Mouse (Mus musculus) kidney, adult 2 months (tissue): Measurements from ENCODE around the gene 4931429L15Rik. TPM values are rescaled to one million over a fixed set of nuclear protein-coding genes. Genes with fewer than 3 reads are reported as not detected.

Experiments
- DNase-seq: peaks from one replicate; pipeline ENCODE4 v3.0.0; 2021
- H3K27ac ChIP-seq: fragments of 200-500 bp; 2 replicates; pipeline ENCODE4 v1.5.1; 2012; ENCODE audit warnings: low read depth, low read length, control low read depth, inconsistent platforms; ENCODE audit not compliant: insufficient read depth
- H3K27me3 ChIP-seq: fragments of 200-500 bp; replicated peaks from 2 replicates; pipeline ENCODE4 v1.6.1; 2012; ENCODE audit warnings: mild to moderate bottlenecking, moderate library complexity, low read length, inconsistent platforms; ENCODE audit not compliant: control insufficient read depth, insufficient read depth
- H3K36me3 ChIP-seq: fragments of 200-500 bp; 2 replicates; pipeline ENCODE4 v1.6.1; 2012; ENCODE audit warnings: mild to moderate bottlenecking, moderate library complexity, low read length, inconsistent platforms; ENCODE audit not compliant: control insufficient read depth, insufficient read depth
- H3K4me1 ChIP-seq: fragments of 200-500 bp; 2 replicates; pipeline ENCODE4 v1.6.1; 2011; ENCODE audit warnings: low read length; ENCODE audit not compliant: control insufficient read depth, insufficient read depth
- H3K4me3 ChIP-seq: fragments of 200-500 bp; 2 replicates; pipeline ENCODE4 v1.5.1; 2011; ENCODE audit warnings: mild to moderate bottlenecking, low read depth, low read length, control low read depth; ENCODE audit not compliant: insufficient read depth
- CTCF ChIP-seq: fragments of 200-500 bp; conservative IDR thresholded peaks from 2 replicates; pipeline ENCODE4 v1.5.1; 2011; ENCODE audit warnings: low read depth, mild to moderate bottlenecking, control low read depth, low read length, moderate library complexity, mixed read lengths; ENCODE audit not compliant: insufficient read depth, insufficient read length
- POLR2A ChIP-seq: fragments of 200-500 bp; IDR thresholded peaks from one replicate; pipeline ENCODE4 v1.6.1; 2011; ENCODE audit warnings: low read depth, low read length, control low read depth
- whole genome bisulfite sequencing: fragments of 180-500 bp; shearing (Covaris S2); methylation state at CpG from one replicate; pipeline ENCODE4 v1.1.7; 2018; 5-methylcytosine and 5-hydroxymethylcytosine counted together
- polyA plus RNA-seq: library from polyadenylated mRNA; depleted of rRNA; stranded (reverse); fragments of >200 nt; gene quantifications from 2 replicates; pipeline ENCODE4 v1.2.3, GENCODE M21; 2012

4931429L15Rik gene
- polyA plus RNA-seq, 1 experiment, result not detected

- H3K27me3 ChIP-seq, result no peaks in the 10 kb centered on the region
- 5% methylated on average over 45 of the region's 45 CpGs for WGBS
- no peaks in the 10 kb centered on the region for H3K4me1 ChIP-seq
- peak within 1 kb of the TSS; percentile 64 for H3K4me3 ChIP-seq
- no peak within 1 kb of the TSS; the same call in 1 of the 2 replicates for H3K27ac ChIP-seq
- TF ChIP-seq CTCF (peak; percentile 40; the same call in 1 of the 2 replicates), POLR2A (peak; percentile 22)
- H3K36me3 ChIP-seq, result peaks cover 3% of the 10 kb centered on the region; the same call in 1 of the 2 replicates
- peak; percentile 94 for DNase-seq
These were observed 46.9 kb downstream of the 4931429L15Rik start, which contains the start of gene Zpr1 for GRCm38 (mm10) chr9:46272677-46273454. Gene Zpr1, plus strand, starts transcription at chr9:46273064.

- DNase-seq, result no peak
- TF ChIP-seq CTCF, result no peak; the same call in 1 of the 2 replicates
- TF ChIP-seq POLR2A, result no peak
- Histone ChIP-seq H3K4me1 (no peaks in the 10 kb centered on the region), H3K36me3 (peaks cover 3% of the 10 kb centered on the region; the same call in 1 of the 2 replicates), H3K4me3 (no peak overlapping the region), H3K27ac (no peak overlapping the region), H3K27me3 (no peaks in the 10 kb centered on the region)
- WGBS, result 72% methylated on average over 9 of the region's 9 CpGs
These were observed 47.7 kb downstream of the 4931429L15Rik start for GRCm38 (mm10) chr9:46272070-46272469.

GRCm38 (mm10) chr9:46270782-46271181 is 49.0 kb downstream of the 4931429L15Rik start:
- 90% methylated on average over 4 of the region's 4 CpGs for WGBS
- no peak for DNase-seq
- H3K36me3 ChIP-seq, result no peaks in the 10 kb centered on the region
- TF ChIP-seq CTCF, result no peak; the same call in 1 of the 2 replicates
- no peaks in the 10 kb centered on the region for H3K4me1 ChIP-seq
- no peaks in the 10 kb centered on the region for H3K27me3 ChIP-seq
- H3K4me3 ChIP-seq, result no peak overlapping the region
- H3K27ac ChIP-seq, result no peak overlapping the region

- no peaks in the 10 kb centered on the region for H3K27me3 ChIP-seq
- 87% methylated on average over 5 of the region's 5 CpGs for WGBS
- DNase-seq, result no peak
These were observed 50.7 kb downstream of the 4931429L15Rik start for GRCm38 (mm10) chr9:46269125-46269524.

GRCm38 (mm10) chr9:46268343-46268873 is 51.4 kb downstream of the 4931429L15Rik start, which contains the start of gene Apoa5:
Gene Apoa5, plus strand, starts transcription at chr9:46268633.
- Histone ChIP-seq H3K27me3 (no peaks in the 10 kb centered on the region), H3K4me3 (no peak within 1 kb of the TSS)
- 46% methylated on average over 7 of the region's 7 CpGs for WGBS

More at GRCm38 (mm10) chr9:46269125-46269524, 50.7 kb downstream of the 4931429L15Rik start:
- H3K4me3 ChIP-seq, result no peak overlapping the region
- no peaks in the 10 kb centered on the region for H3K36me3 ChIP-seq
- no peak for TF ChIP-seq CTCF
- no peak for TF ChIP-seq POLR2A
- no peak overlapping the region for H3K27ac ChIP-seq
- H3K4me1 ChIP-seq, result no peaks in the 10 kb centered on the region

GRCm38 (mm10) chr9:46261131-46261530 is 58.7 kb downstream of the 4931429L15Rik start:
- Histone ChIP-seq H3K27ac (no peak overlapping the region), H3K36me3 (no peaks in the 10 kb centered on the region), H3K4me1 (no peaks in the 10 kb centered on the region), H3K4me3 (no peak overlapping the region), H3K27me3 (no peaks in the 10 kb centered on the region)
- TF ChIP-seq CTCF, result no peak
- TF ChIP-seq POLR2A, result no peak
- 86% methylated on average over 7 of the region's 7 CpGs for WGBS
- DNase-seq, result peak; percentile 41

More at GRCm38 (mm10) chr9:46268343-46268873, 51.4 kb downstream of the 4931429L15Rik start, which contains the start of gene Apoa5:
- Histone ChIP-seq H3K4me1 (no peaks in the 10 kb centered on the region), H3K27ac (no peak within 1 kb of the TSS), H3K36me3 (no peaks in the 10 kb centered on the region)
- DNase-seq, result no peak
- TF ChIP-seq POLR2A, result no peak
- TF ChIP-seq CTCF, result no peak

GRCm38 (mm10) chr9:46259111-46259510 is 60.7 kb downstream of the 4931429L15Rik start:
- DNase-seq, result no peak
- WGBS, result 92% methylated on average over 6 of the region's 6 CpGs
- no peaks in the 10 kb centered on the region for H3K4me1 ChIP-seq
- H3K27me3 ChIP-seq, result no peaks in the 10 kb centered on the region
- no peak overlapping the region for H3K27ac ChIP-seq
- H3K4me3 ChIP-seq, result no peak overlapping the region
- no peaks in the 10 kb centered on the region for H3K36me3 ChIP-seq
- TF ChIP-seq CTCF (no peak), POLR2A (no peak)
